Mouse (Mus musculus) testis, adult 2 months (tissue): ENCODE measurements around the gene Clic3. TPM values are rescaled to one million over a fixed set of nuclear protein-coding genes. Genes with fewer than 3 reads are reported as not detected.
"Not testable (repeated sequence)": the region's sequence is repeated elsewhere in the genome, so short reads cannot be mapped to it uniquely, and the experiment has no call there.

ENCODE experiments used
- H3K27ac ChIP-seq: fragments of 200-500 bp; 2 replicates; pipeline ENCODE4 v1.5.1; 2012; ENCODE audit warnings: low read depth, low read length; ENCODE audit not compliant: control insufficient read depth, insufficient read depth
- H3K27me3 ChIP-seq: fragments of 200-500 bp; 2 replicates; pipeline ENCODE4 v1.6.1; 2012; ENCODE audit warnings: mild to moderate bottlenecking, low read length, moderate library complexity; ENCODE audit not compliant: control insufficient read depth, insufficient read depth
- H3K36me3 ChIP-seq: fragments of 200-500 bp; 2 replicates; pipeline ENCODE4 v1.6.1; 2012; ENCODE audit warnings: mild to moderate bottlenecking, low read length; ENCODE audit not compliant: control insufficient read depth, insufficient read depth
- H3K4me1 ChIP-seq: fragments of 200-500 bp; 2 replicates; pipeline ENCODE4 v1.6.1; 2012; ENCODE audit warnings: low read length; ENCODE audit not compliant: control insufficient read depth, insufficient read depth
- H3K4me3 ChIP-seq: fragments of 200-500 bp; 2 replicates; pipeline ENCODE4 v1.5.1; 2012; ENCODE audit warnings: low read depth, mild to moderate bottlenecking, low read length, moderate library complexity, mixed read lengths; ENCODE audit not compliant: control insufficient read depth
- CTCF ChIP-seq: fragments of 200-500 bp; IDR thresholded peaks from 2 replicates; pipeline ENCODE4 v1.5.1; 2012; ENCODE audit warnings: low read depth, mild to moderate bottlenecking, inconsistent platforms, low read length, moderate library complexity; ENCODE audit not compliant: control insufficient read depth, insufficient read depth, insufficient replicate concordance
- POLR2A ChIP-seq: fragments of 200-500 bp; IDR thresholded peaks from 2 replicates; pipeline ENCODE4 v1.6.1; 2012; ENCODE audit warnings: low read depth, mild to moderate bottlenecking, inconsistent platforms, low read length, moderate library complexity; ENCODE audit not compliant: control insufficient read depth
- polyA plus RNA-seq: library from polyadenylated mRNA; depleted of rRNA; stranded (reverse); fragments of >200 nt; gene quantifications from 2 replicates; pipeline ENCODE4 v1.2.3, GENCODE M21; 2012; rRNA removed

Clic3 gene
- 0.78 and 11.8 TPM in 2 replicates for polyA plus RNA-seq

DNA sequence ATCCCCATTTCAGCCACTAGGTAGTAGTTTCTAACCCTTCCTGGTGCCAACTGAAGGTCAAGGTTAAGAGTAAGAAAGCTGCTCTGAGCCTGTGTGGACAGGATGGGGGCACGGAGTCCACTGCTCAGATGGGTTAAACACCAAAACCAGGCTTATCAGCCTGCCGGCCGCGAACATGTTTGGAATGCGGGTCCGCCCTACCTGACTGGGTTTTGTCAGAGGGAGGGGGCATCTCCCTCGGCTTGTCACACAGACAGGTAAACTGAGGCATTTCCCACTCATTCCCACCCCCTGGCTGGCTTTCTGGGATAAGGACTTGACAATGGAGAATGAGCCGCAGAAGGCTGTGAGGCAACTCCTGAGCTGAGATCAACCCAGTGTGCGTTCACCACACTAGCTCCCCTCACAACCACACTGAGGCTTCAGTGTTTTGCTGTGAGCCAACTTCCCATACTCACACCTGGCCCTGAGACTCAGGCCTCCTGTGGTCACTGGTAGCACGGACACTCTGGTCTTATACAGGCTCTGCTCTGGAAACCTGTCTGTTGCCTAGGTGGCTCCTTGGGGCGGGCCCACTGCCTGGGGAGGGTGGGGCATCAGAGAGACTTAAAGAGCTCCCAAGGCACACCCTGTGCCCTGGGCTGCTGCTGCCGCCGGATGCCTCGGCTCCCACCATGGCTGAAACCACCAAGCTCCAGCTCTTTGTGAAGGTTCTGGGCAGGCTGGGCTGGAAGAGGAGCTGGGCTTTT, at the start of gene Clic3:
Gene Clic3 (plus strand): TSS at position 634 of the 749 bp plus-strand sequence.
- H3K36me3 ChIP-seq: no peaks in the 10 kb centered on the region
- no peaks in the 10 kb centered on the region for H3K27me3 ChIP-seq
- no peak within 1 kb of the TSS for H3K4me3 ChIP-seq
- TF ChIP-seq CTCF: no peak
- TF ChIP-seq POLR2A: no peak
- H3K4me1 ChIP-seq: peaks cover 9% of the 10 kb centered on the region
- no peak within 1 kb of the TSS for H3K27ac ChIP-seq

DNA sequence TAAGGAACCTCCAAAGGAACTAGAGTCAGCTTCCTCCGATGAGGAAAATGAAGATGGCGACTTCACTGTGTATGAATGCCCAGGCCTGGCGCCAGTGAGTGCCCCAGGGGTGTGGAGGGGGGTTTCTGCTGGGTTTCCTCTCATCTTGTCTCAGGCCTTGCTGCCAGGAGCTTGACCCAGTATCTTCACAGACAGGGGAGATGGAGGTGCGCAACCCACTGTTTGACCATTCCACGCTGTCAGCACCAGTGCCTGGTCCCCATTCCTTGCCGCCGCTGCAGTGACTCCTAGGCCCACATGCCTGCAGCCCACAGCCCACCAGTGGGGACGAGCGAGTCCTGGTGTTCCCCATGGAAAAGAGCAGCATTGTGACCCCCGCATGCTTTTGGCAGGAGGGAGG, 47.7 kb upstream of the Clic3 start:
- TF ChIP-seq CTCF: no peak
- no peak for TF ChIP-seq POLR2A
- no peaks in the 10 kb centered on the region for H3K36me3 ChIP-seq
- no peak overlapping the region for H3K27ac ChIP-seq
- no peaks in the 10 kb centered on the region for H3K27me3 ChIP-seq
- no peak overlapping the region for H3K4me3 ChIP-seq
- H3K4me1 ChIP-seq: no peaks in the 10 kb centered on the region

DNA sequence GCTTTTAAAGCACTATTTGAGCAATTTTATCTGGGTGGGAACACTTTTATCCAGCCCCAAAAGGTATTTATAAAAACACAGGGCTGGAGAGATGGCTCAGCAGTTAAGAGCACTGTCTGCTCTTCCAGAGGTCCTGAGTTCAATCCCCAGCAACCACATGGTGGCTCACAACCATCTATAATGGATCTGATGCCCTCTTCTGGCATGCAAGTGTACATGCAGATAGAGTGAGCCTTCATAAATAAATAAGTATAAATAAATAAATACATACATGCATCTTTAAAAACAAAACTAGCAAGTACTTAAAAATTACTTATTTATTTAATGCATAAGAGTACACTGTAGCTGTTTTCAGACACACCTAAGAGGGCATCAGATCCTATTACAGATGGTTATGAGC, 43.2 kb upstream of the Clic3 start:
- H3K27ac ChIP-seq, H3K4me1 ChIP-seq, H3K36me3 ChIP-seq, H3K4me3 ChIP-seq, H3K27me3 ChIP-seq: not testable (repeated sequence)

DNA sequence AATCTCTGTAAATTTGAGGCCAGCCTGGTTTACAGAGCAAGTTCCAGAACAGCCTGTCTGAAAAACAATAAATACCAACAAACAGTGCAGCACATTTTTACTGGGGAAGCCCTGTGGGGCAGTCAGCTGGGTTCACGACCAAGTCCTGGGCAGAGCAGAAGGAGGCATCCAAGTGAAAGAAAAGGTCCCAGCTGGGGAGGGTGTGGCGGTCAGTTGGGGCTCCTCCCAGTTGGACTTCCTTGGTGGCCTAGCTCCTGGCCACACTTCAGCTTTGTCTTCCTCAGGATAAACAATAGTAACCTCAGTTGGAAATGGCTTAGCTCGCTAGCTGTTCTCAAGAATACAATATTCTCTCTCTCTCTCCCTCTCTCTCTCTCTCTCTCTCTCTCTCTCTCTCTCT, 39.2 kb upstream of the Clic3 start:
- H3K4me1 ChIP-seq: no peaks in the 10 kb centered on the region
- H3K27me3 ChIP-seq: no peaks in the 10 kb centered on the region
- TF ChIP-seq POLR2A (no peak), CTCF (no peak)
- H3K36me3 ChIP-seq: no peaks in the 10 kb centered on the region
- no peak overlapping the region for H3K4me3 ChIP-seq
- no peak overlapping the region for H3K27ac ChIP-seq

GRCm38 (mm10) chr2:25421896-25422295, 34.7 kb upstream of the Clic3 start:
- H3K27me3 ChIP-seq: no peaks in the 10 kb centered on the region
- H3K27ac ChIP-seq: no peak overlapping the region
- TF ChIP-seq CTCF: peak; percentile 39; the same call in 1 of the 2 replicates
- no peak for TF ChIP-seq POLR2A
- peaks cover 3% of the 10 kb centered on the region; the same call in 1 of the 2 replicates for H3K4me1 ChIP-seq
- no peak overlapping the region for H3K4me3 ChIP-seq
- no peaks in the 10 kb centered on the region for H3K36me3 ChIP-seq

DNA sequence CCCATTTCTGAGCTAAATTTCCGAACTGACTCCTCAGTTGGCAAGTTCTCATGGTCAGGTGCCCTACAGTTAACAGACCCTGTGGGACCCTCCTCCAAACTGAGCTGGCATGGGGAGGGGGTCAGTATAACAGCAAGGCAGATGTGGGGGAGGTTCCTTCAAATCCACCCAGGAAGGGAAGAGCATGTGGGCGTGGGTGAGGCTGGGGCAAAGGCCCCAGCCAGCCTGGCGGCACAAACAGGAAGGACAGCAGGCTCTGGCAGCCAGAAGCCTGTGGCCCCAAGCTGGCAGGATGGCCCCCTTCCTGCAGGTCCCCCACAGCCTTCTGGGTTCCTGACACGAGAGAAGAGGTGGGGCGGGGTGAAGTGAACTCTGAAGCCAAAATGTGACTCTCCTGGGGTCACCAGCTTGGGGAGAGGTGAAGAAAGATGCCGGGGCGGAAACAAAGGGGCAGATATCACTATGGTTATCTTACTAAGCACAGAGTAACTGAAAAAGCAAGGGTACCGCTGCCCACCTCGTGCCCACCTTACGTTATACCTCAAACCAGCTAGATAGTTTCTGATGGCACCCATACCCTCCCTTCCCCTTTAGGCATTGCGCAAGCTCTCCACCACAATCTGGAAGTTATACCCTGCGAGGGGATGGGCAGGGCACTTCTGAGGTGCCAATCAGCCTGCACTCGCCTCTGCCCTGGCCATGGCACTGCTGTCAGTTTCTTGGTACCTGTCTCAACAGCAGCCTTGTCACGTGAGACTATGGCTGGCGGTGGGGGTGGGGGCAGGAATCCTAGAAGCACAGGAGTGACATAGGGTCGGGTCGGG, 33.8 kb upstream of the Clic3 start, which contains the start of gene Fut7:
Gene Fut7 (plus strand): TSS at position 681 of the 824 bp plus-strand sequence.
- H3K27me3 ChIP-seq: no peaks in the 10 kb centered on the region
- H3K36me3 ChIP-seq: no peaks in the 10 kb centered on the region
- TF ChIP-seq POLR2A: no peak
- TF ChIP-seq CTCF: no peak

DNA sequence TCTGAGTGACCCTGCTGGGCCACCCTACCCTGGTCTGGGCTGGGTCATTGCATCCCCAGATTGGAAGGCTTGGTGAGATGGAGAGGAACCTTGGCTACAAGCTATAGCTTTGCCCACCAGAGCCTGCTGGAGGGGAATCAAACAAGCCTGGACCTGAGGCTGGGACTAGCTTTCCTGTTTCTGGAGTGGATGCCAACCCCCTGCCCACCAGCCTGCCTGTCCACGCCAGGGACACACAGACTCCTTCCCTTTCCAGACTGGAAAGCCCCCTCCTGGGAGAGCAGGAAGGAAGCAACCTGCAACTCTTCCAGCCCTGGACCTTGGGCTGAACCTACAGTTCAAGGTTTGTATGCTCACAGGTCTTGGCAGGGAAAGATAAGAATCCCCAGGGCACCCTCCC, 33.0 kb upstream of the Clic3 start:
- TF ChIP-seq CTCF (no peak), POLR2A (no peak)
- no peak overlapping the region for H3K4me3 ChIP-seq
- H3K27me3 ChIP-seq: no peaks in the 10 kb centered on the region
- H3K36me3 ChIP-seq: no peaks in the 10 kb centered on the region
- H3K4me1 ChIP-seq: peaks cover 3% of the 10 kb centered on the region; the same call in 1 of the 2 replicates
- no peak overlapping the region for H3K27ac ChIP-seq

More for the DNA sequence above, 33.8 kb upstream of the Clic3 start, which contains the start of gene Fut7:
- H3K27ac ChIP-seq: no peak within 1 kb of the TSS
- peaks cover 3% of the 10 kb centered on the region; the same call in 1 of the 2 replicates for H3K4me1 ChIP-seq
- no peak within 1 kb of the TSS for H3K4me3 ChIP-seq
